Mouse (Mus musculus) E14TG2a.4 (cell line): Measurements from ENCODE around the gene Sptbn4.

ENCODE experiments used
- H3K27me3 ChIP-seq: 2 replicates; pipeline ENCODE4 v1.6.1; 2014; ENCODE audit warnings: low read length, control low read depth; ENCODE audit not compliant: insufficient read depth
- H3K36me3 ChIP-seq: 2 replicates; pipeline ENCODE4 v1.6.1; 2014; ENCODE audit warnings: low read length, control low read depth; ENCODE audit not compliant: insufficient read depth
- H3K4me1 ChIP-seq: replicated peaks from 2 replicates; pipeline ENCODE4 v1.6.1; 2014; ENCODE audit warnings: low read depth, low read length, control low read depth
- H3K4me3 ChIP-seq: replicated peaks from 2 replicates; pipeline ENCODE4 v1.5.1; 2014; ENCODE audit warnings: mild to moderate bottlenecking, low read length
- H3K9me3 ChIP-seq: 2 replicates; pipeline ENCODE4 v1.6.1; 2014; ENCODE audit warnings: low read length, control low read depth
- CTCF ChIP-seq: conservative IDR thresholded peaks from 2 replicates; pipeline ENCODE4 v1.5.1; 2014; ENCODE audit warnings: low read length
- NANOG ChIP-seq: IDR thresholded peaks from 2 replicates; pipeline ENCODE4 v1.6.1; 2014; ENCODE audit warnings: borderline replicate concordance, low read length, mixed read lengths
- POU5F1 ChIP-seq: IDR thresholded peaks from 2 replicates; pipeline ENCODE4 v1.6.1; 2014; ENCODE audit warnings: low read length, borderline replicate concordance

Gene Sptbn4

GRCm38 (mm10) chr7:27467648-27468047 is 20.2 kb upstream of the Sptbn4 start:
- TF ChIP-seq NANOG (peak; percentile 21; the same call in 1 of the 2 replicates), CTCF (no peak)
- no peaks in the 10 kb centered on the region for H3K36me3 ChIP-seq
- no peaks in the 10 kb centered on the region for H3K27me3 ChIP-seq
- no peak overlapping the region for H3K4me3 ChIP-seq
- H3K9me3 ChIP-seq = no peaks in the 10 kb centered on the region
- peaks cover 29% of the 10 kb centered on the region for H3K4me1 ChIP-seq

DNA sequence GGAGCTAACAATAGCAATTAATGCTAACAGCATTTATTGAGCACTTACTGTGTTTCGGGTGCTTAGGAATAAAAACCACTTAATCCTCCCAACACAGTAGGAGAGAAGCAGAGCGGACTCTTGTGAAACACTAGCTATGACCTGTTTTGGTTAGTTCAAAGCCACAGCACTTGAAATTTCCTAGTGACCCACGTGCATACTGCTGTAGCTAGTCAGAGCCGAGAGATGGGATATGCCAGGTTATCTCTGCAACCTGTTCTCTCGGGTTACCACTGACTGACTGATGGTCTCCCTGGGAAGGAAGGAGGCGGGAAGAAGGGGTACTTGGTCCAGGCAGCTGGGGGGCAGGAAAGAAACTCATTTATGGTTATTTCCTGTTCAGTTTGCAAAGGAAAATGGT is 13.0 kb upstream of the Sptbn4 start:
- 0 out of 2 replicates have a peak, but pooled peaks cover 2% of the 10 kb centered on the region for H3K4me1 ChIP-seq
- H3K4me3 ChIP-seq = no peak overlapping the region
- no peaks in the 10 kb centered on the region for H3K9me3 ChIP-seq
- no peaks in the 10 kb centered on the region for H3K36me3 ChIP-seq
- TF ChIP-seq NANOG = no peak
- TF ChIP-seq POU5F1 = no peak
- no peak for TF ChIP-seq CTCF
- no peaks in the 10 kb centered on the region for H3K27me3 ChIP-seq

- TF ChIP-seq NANOG = no peak
- no peak for TF ChIP-seq POU5F1
- TF ChIP-seq CTCF = no peak
- Histone ChIP-seq H3K4me1 (0 out of 2 replicates have a peak, but pooled peaks cover 2% of the 10 kb centered on the region), H3K27me3 (no peaks in the 10 kb centered on the region), H3K9me3 (no peaks in the 10 kb centered on the region), H3K36me3 (no peaks in the 10 kb centered on the region), H3K4me3 (no peak overlapping the region)
These were observed 12.2 kb upstream of the Sptbn4 start for GRCm38 (mm10) chr7:27459640-27460039.

GRCm38 (mm10) chr7:27458614-27459013 is 11.1 kb upstream of the Sptbn4 start:
- no peak for TF ChIP-seq CTCF
- no peak for TF ChIP-seq POU5F1
- TF ChIP-seq NANOG = no peak
- Histone ChIP-seq H3K9me3 (no peaks in the 10 kb centered on the region), H3K36me3 (no peaks in the 10 kb centered on the region), H3K4me3 (no peak overlapping the region), H3K4me1 (0 out of 2 replicates have a peak, but pooled peaks cover 2% of the 10 kb centered on the region), H3K27me3 (no peaks in the 10 kb centered on the region)

DNA sequence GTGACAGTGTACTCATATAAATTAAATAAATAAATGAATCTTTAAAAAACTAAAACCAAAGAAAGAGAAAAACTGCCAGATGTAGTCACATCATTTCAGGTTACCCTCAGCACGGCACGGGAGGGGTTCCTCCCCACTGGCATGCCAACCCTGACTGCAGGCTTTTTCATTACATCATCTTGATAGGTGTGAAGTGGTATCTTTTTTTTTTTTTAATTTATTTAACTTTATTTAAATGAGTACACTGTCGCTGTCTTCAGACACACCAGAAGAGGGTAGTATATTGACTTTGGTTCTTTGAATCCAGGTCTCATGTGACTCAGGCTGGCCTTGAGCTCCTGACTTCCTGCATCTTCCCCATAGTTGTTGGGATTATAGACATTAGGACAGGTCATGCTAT is 7.8 kb upstream of the Sptbn4 start:
- TF ChIP-seq NANOG (no peak), CTCF (no peak), POU5F1 (no peak)
- no peaks in the 10 kb centered on the region for H3K27me3 ChIP-seq

DNA sequence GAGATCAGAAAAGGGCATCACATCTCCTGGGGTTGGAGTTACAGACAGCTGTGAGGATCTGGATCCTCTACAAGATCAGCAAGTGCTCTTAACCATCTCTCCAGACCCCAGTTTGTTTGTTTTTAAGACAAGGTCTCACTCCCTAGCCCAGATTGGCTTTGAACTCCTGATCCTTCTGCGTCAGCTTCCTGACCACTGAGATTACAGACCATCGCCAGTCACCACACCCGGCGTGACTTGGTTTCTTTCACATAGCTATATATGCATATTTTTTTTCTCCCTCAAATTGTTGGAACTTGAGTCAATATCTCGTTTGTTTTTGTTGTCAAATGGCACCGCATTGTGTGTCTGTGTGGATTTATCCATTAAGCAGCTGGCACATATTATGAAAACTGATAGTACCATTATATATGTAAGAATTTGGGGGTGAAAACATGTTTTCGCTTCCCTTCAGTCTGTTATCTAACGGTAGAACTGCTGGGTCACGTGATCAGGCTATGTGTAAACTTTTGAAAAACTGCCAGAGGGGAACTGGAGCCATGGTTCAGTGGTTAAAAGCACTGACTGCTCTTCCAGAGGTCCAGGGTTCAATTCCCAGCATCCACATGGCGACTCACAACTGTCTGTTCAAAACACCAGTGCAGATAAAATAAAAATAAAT is 7.1 kb upstream of the Sptbn4 start:
- Histone ChIP-seq H3K4me3 (no peak overlapping the region), H3K36me3 (peaks cover 7% of the 10 kb centered on the region), H3K27me3 (no peaks in the 10 kb centered on the region), H3K9me3 (no peaks in the 10 kb centered on the region), H3K4me1 (peaks cover 6% of the 10 kb centered on the region)
- TF ChIP-seq POU5F1 (no peak), NANOG (no peak), CTCF (no peak)

More for the DNA sequence above, 7.8 kb upstream of the Sptbn4 start:
- no peak overlapping the region for H3K4me3 ChIP-seq
- H3K4me1 ChIP-seq = 0 out of 2 replicates have a peak, but pooled peaks cover 2% of the 10 kb centered on the region
- peaks cover 7% of the 10 kb centered on the region for H3K36me3 ChIP-seq
- no peaks in the 10 kb centered on the region for H3K9me3 ChIP-seq

- Histone ChIP-seq H3K27me3 (no peaks in the 10 kb centered on the region), H3K4me1 (peaks cover 20% of the 10 kb centered on the region), H3K4me3 (no peak overlapping the region), H3K9me3 (no peaks in the 10 kb centered on the region), H3K36me3 (peaks cover 7% of the 10 kb centered on the region)
- TF ChIP-seq CTCF (no peak), POU5F1 (no peak), NANOG (no peak)
These were observed 4.8 kb upstream of the Sptbn4 start for GRCm38 (mm10) chr7:27452206-27452770.

GRCm38 (mm10) chr7:27451359-27451758 is 3.9 kb upstream of the Sptbn4 start:
- H3K4me1 ChIP-seq = peaks cover 27% of the 10 kb centered on the region
- H3K9me3 ChIP-seq = no peaks in the 10 kb centered on the region

More at GRCm38 (mm10) chr7:27451359-27451758, 3.9 kb upstream of the Sptbn4 start:
- Histone ChIP-seq H3K4me3 (no peak overlapping the region), H3K36me3 (peaks cover 7% of the 10 kb centered on the region), H3K27me3 (peaks cover 8% of the 10 kb centered on the region)
- TF ChIP-seq NANOG (no peak), POU5F1 (no peak), CTCF (no peak)
